Mouse (Mus musculus): ENCODE data around the gene Gm45140. TPM values are rescaled to one million over a fixed set of nuclear protein-coding genes. Genes with fewer than 3 reads are reported as not detected.

The Gm45140 gene
- polyA plus RNA-seq, 1 experiment from 2014 or later = 4.4 TPM

DNA sequence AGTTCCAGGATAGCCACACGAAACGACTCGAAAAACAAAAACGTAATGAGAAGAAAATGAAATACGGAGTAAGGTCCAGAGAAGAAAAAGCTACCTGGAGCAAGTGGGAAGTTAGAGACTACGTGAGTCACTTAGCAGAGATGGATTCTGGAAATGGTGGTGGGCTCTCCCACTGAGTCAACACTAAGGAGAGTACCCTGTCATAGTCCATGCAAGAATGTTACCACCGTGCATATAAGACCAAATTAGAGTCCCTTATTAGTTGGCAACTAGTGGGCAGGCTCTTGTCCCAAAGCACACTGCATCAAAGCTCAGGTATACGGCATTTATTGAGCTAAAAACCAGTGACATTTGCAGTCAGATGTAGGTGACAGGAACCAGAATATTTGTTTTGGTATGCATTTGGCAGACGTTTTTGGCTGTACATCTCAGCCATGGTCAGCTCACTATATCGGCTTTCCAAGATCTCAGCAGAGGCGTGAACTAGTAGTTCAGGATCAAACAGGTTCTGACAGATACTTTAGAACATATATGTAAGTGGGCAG, 4.3 kb upstream of the Gm45140 start:
- Histone ChIP-seq H3K27ac (replicated peaks) (no peak overlapping the region), H3K27me3 (ENCODE audit: low read depth, poor library complexity, severe bottlenecking) (no peaks in the 10 kb centered on the region), H3K4me3 (peak overlapping the region; percentile 78; the same call in 1 of the 2 replicates), H3K36me3 (peaks cover 57% of the 10 kb centered on the region), H3K4me1 (peaks cover 23% of the 10 kb centered on the region), H3K9me3 (replicated peaks) (no peaks in the 10 kb centered on the region)
- WGBS = 67% methylated on average over 11 of the region's 11 CpGs
- no peak for DNase-seq (ENCODE audit: low spot score)

DNA sequence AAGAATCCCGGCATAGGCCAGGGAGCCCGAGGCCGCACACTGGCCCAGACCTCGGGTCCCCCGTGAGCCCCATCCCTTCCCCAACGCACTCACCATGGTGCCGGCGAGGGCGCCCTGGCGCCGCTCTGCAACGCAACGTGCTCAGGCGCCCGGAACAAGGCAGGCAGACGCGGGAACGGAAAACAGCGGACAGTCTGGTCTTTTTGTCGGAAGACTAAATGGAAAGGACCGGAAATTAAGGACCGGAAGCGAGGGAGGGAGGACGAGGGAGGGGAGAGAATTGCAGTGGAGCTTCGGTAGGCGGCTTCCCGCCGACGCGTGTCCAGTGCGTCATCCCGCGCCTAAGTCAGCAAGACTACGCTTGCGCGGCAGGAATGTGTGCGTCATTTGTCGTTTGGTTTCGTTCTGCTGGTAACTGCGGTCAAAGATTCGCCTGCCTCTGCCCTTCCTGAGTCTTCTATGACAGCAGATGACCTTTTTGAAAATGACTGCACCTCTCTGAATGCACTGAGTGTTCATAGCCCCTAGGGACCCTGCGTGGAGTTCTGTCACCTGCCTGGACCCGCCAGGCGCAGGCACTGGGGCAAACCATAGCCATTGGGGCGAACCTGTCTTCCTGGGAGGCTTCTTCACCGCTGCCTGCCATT, 3.1 kb upstream of the Gm45140 start, which contains the start of gene Isy1:
Gene Isy1, minus strand, starts transcription at position 248 of the 647 bp plus-strand sequence.
- Histone ChIP-seq H3K4me1 (peaks cover 23% of the 10 kb centered on the region), H3K36me3 (peaks cover 57% of the 10 kb centered on the region), H3K4me3 (peak within 1 kb of the TSS; percentile 78), H3K27ac (replicated peaks) (peak within 1 kb of the TSS; percentile 93), H3K9me3 (replicated peaks) (no peaks in the 10 kb centered on the region), H3K27me3 (ENCODE audit: low read depth, poor library complexity, severe bottlenecking) (no peaks in the 10 kb centered on the region)
- 2% methylated on average over 46 of the region's 46 CpGs for WGBS
- peak; percentile 95 for DNase-seq (ENCODE audit: low spot score)

DNA sequence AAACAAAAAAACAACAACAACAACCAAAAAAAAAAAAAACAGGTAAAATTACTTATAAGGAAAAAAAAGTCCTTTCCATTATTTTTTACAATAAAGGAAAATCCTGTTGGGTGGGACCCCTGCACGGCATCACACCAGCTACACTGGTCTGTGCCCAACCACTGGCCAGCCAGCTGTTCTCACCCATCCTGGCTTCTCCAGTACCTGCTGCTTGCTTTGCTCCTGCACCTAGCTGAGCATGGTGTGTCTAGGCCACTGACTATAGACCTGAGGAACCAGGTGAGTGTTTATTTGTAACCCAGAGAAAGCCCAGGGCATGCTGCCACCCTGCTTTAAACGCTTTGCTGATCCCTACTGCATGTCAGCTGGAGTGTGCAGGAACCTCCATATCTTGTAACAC, 15.2 kb downstream of the Gm45140 start:
- Histone ChIP-seq H3K4me1 (no peaks in the 10 kb centered on the region), H3K9me3 (replicated peaks) (no peaks in the 10 kb centered on the region), H3K4me3 (no peak overlapping the region), H3K27me3 (ENCODE audit: low read depth, poor library complexity, severe bottlenecking) (no peaks in the 10 kb centered on the region), H3K36me3 (peaks cover 99% of the 10 kb centered on the region), H3K27ac (replicated peaks) (no peak overlapping the region)
- WGBS = 98% methylated on average over 2 of the region's 2 CpGs
- DNase-seq (ENCODE audit: low spot score) = no peak

DNA sequence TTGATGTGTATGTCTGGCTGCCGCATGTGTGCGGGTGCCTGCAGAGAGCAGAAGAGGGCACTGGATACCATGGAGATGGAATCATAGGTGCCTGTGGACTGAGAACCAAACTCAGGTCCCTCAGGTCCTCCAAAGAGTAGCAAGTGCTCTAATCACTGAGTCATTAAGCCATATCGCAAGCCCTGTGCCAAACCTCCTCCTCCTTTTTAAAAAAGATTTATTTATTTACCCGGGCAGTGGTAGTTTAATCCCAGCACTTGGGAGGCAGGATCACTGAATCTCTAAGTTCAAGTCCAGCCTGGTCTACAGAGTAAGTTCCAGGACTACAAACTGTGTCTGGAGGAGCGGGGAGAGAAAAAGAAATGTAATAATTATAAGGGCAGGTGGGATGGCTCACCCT, 21.1 kb downstream of the Gm45140 start:
- peaks cover 63% of the 10 kb centered on the region for H3K36me3 ChIP-seq
- DNase-seq (ENCODE audit: low spot score) = no peak
- H3K9me3 ChIP-seq (replicated peaks) = no peaks in the 10 kb centered on the region

DNA sequence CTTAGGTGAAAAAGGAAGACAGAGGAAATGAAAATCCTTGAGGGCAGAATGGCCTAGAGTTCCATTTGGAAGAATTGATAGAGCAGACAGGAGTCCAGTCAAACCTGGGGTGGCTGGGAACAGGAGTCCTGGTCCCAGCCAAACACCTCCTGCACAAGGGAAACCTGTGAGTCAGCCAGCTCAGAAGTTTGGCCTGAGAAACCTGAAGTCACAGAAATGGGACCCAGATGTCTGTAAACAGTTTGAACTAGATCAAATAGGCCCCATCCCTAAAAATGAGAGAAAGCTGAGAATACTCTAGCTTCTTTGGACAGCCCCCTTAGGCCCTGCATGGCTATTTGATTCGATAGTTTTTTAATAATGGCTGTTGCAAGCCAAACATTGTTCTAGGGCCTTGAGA, 22.9 kb downstream of the Gm45140 start:
- H3K4me1 ChIP-seq = peaks cover 31% of the 10 kb centered on the region
- DNase-seq (ENCODE audit: low spot score) = no peak
- peak overlapping the region; percentile 85; the same call in 1 of the 2 replicates for H3K27ac ChIP-seq (replicated peaks)
- no peaks in the 10 kb centered on the region for H3K9me3 ChIP-seq (replicated peaks)
- H3K36me3 ChIP-seq = peaks cover 45% of the 10 kb centered on the region
- H3K4me3 ChIP-seq = peak overlapping the region; percentile 78; the same call in 1 of the 2 replicates
- H3K27me3 ChIP-seq (ENCODE audit: low read depth, poor library complexity, severe bottlenecking) = peaks cover 28% of the 10 kb centered on the region
- WGBS = 83% methylated on average over 1 of the region's 1 CpGs

More for the DNA sequence above, 21.1 kb downstream of the Gm45140 start:
- H3K27ac ChIP-seq (replicated peaks) = no peak overlapping the region
- no peak overlapping the region for H3K4me3 ChIP-seq
- 91% methylated on average over 5 of the region's 5 CpGs for WGBS
- H3K27me3 ChIP-seq (ENCODE audit: low read depth, poor library complexity, severe bottlenecking) = peaks cover 25% of the 10 kb centered on the region
- H3K4me1 ChIP-seq = peaks cover 30% of the 10 kb centered on the region

DNA sequence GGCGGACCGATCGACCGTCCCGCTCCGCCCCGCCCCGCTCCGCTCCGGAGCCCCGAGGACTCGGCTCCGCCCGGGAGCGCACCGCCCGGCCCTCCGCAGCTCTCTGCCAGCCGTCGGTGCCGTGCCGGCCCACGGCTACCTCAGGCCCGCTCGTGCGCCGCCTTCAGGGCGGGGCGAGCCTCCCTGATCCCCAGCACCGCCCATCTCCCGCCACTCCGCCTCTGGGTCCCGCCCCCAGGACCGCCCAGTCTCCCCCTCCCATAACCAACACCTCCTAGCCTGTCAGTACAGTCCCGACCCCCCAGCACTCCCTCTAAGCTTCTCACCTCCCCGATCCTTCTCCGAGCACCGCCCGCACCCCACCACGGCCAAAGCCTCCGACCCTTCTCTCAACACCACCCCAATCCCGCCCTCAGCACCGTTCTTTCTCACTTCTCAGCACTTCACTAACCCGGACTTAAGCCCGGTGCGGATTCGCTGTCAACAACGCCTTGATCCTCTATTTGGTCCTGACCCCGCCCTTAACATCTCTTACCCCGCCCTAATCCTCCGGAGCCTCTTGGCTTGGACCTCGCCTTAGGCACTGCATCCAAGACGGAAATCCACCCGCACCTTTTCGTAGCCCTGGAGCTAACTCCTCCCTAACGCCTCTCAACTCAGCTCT, 23.8 kb downstream of the Gm45140 start, which contains the start of gene Rab43:
Gene Rab43, minus strand, starts transcription at position 490 of the 664 bp plus-strand sequence.
- peaks cover 31% of the 10 kb centered on the region for H3K4me1 ChIP-seq
- WGBS = under 1% methylated on average over 56 of the region's 56 CpGs
- DNase-seq (ENCODE audit: low spot score) = peak; percentile 91
- peaks cover 36% of the 10 kb centered on the region for H3K36me3 ChIP-seq
- H3K9me3 ChIP-seq (replicated peaks) = no peaks in the 10 kb centered on the region
- H3K27me3 ChIP-seq (ENCODE audit: low read depth, poor library complexity, severe bottlenecking) = peaks cover 28% of the 10 kb centered on the region
- peak within 1 kb of the TSS; percentile 85 for H3K27ac ChIP-seq (replicated peaks)
- peak within 1 kb of the TSS; percentile 78 for H3K4me3 ChIP-seq

DNA sequence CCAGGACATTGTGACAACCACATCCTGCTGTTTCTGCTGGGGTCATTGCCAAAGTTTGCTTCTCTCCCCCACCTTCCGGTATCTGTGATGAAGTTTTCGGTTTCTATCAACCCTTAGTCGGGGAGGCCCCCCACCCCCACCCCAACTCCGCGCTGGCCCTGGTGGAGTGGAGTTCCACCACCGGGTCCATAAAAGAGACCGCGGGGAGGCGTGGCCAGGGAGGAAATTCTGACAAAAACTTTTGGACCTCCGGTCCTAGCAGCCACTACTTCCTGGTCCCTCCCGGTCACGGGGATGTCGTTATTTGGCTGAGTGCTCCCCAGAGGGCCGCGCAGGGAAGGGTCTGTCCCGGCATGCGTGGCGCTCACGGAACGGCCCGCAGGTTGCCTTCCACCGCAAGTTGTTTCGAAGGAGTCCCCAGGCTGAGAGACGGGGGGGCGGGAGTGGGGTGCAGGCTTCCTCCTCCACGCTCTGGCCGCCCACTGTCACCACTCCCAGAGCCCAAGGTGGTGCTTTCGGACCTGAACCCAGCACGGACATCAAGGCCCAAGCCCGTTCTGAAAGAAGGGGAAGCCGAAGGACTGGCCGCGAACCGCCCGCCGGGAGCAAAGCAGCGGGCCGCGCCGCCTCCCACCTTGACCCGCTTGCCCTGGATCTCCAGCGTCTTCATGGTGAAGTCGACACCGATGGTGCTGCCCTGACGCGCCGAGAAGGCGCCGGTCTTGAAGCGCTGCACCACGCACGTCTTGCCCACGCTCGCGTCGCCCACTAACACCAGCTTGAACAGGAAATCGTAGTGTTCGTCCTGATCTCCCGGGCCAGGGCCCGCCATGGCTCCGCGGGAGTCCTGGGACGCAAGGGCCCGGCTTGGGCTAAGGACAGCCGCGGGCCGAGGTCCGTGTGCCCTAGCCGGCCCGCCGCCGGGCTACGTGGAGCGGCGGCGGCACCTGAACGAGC, 24.6 kb downstream of the Gm45140 start:
- H3K9me3 ChIP-seq (replicated peaks) = no peaks in the 10 kb centered on the region
- under 1% methylated on average over 77 of the region's 77 CpGs for WGBS
- H3K36me3 ChIP-seq = peaks cover 28% of the 10 kb centered on the region
- DNase-seq (ENCODE audit: low spot score) = no peak
- peaks cover 31% of the 10 kb centered on the region for H3K4me1 ChIP-seq
- peaks cover 28% of the 10 kb centered on the region for H3K27me3 ChIP-seq (ENCODE audit: low read depth, poor library complexity, severe bottlenecking)
- H3K4me3 ChIP-seq = peak overlapping the region; percentile 78
- peak overlapping the region; percentile 85 for H3K27ac ChIP-seq (replicated peaks)

DNA sequence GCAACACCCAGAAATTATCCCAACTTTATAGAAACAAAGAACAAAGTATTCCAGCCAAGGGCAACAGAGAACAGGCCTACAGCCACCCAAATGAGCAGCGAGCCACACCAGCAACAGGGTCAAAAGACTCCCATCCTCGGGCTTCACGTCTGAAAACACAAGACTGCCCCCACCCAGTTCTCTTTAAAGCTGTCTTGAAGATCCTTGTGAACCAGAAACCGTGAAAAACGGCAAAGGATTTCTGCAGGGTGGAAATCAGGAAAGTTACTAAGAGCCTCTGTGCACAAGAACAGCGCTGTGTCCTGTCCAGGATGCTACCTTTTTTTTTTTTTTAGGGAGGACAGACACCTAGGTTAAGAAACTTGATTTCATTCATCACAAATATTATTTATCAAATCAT, 25.3 kb downstream of the Gm45140 start:
- Histone ChIP-seq H3K9me3 (replicated peaks) (no peaks in the 10 kb centered on the region), H3K27me3 (ENCODE audit: low read depth, poor library complexity, severe bottlenecking) (peaks cover 28% of the 10 kb centered on the region), H3K4me1 (peaks cover 31% of the 10 kb centered on the region), H3K36me3 (peaks cover 21% of the 10 kb centered on the region), H3K27ac (replicated peaks) (no peak overlapping the region), H3K4me3 (peak overlapping the region; percentile 78)
- DNase-seq (ENCODE audit: low spot score) = no peak
- WGBS = 38% methylated on average over 6 of the region's 6 CpGs

DNA sequence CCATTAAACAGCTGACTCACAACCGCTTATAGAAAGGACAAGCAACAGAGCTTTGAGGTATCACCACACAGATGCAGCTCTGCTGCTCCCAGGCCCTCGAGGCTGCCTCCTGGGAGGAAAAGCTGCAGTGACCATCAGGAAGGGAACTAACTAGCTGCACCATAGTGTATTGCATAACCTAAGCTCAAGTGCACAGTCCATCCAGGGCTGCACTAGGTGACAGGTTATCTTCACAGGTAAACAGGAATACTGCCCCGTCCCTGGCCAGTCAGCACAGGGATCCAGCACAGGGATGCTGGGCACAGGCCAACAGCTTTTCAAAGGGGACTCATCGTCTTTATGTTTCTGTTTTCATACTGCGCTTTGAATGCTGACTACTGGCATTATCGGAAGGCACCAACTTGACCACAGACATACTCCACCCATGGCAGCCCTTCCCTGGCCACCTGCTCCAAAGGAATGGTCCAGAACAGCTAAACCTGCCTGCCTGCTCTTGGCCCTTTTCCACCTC, 25.9 kb downstream of the Gm45140 start:
- Histone ChIP-seq H3K27ac (replicated peaks) (no peak overlapping the region), H3K4me3 (no peak overlapping the region), H3K27me3 (ENCODE audit: low read depth, poor library complexity, severe bottlenecking) (peaks cover 28% of the 10 kb centered on the region), H3K4me1 (peaks cover 31% of the 10 kb centered on the region), H3K9me3 (replicated peaks) (no peaks in the 10 kb centered on the region), H3K36me3 (peaks cover 15% of the 10 kb centered on the region)
- no peak for DNase-seq (ENCODE audit: low spot score)
- 89% methylated on average over 6 of the region's 6 CpGs for WGBS

DNA sequence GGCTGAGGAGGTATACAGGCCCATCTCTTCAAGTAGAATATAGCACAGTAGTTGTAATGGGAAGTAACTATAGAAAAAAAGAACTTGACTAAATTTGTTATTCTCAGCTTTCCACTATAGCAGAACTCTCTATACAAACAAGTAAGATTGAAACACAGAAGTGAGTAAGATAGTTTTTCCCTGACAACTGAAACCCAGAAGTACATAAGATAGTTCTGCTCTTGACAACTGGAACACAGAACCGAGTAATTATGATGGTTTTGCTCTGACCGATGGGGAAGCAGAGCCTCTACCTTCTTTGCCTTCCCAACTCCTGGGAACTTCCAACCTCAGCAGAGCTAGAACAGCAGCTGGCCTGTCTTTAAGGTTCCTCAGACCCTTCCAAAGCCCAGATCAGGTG, 26.5 kb downstream of the Gm45140 start:
- DNase-seq (ENCODE audit: low spot score) = no peak
- Histone ChIP-seq H3K9me3 (replicated peaks) (no peaks in the 10 kb centered on the region), H3K27ac (replicated peaks) (no peak overlapping the region), H3K36me3 (peaks cover 11% of the 10 kb centered on the region), H3K4me1 (peaks cover 31% of the 10 kb centered on the region), H3K4me3 (no peak overlapping the region), H3K27me3 (ENCODE audit: low read depth, poor library complexity, severe bottlenecking) (peaks cover 28% of the 10 kb centered on the region)
- WGBS = 98% methylated on average over 2 of the region's 2 CpGs

DNA sequence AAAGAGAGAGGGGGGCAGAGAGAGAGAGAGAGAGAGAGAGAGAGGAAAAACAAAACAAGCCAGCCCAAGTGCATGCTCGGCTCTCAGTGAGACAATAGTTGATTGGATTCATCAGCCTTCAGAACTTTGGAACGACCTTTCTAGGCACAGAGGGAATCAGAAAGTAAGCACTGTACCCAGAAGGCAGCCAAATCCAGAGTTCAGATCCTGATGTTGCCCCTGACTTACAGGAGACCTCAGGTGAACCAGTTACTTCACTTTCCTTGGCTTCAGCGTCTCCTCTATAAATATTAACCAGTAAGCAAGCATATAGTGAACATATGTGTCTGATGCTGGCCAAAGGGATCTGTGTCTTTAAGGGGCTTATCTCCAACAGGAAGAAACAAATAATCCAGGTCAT, 27.1 kb downstream of the Gm45140 start:
- Histone ChIP-seq H3K9me3 (replicated peaks) (no peaks in the 10 kb centered on the region), H3K4me1 (peaks cover 31% of the 10 kb centered on the region), H3K4me3 (no peak overlapping the region), H3K36me3 (peaks cover 6% of the 10 kb centered on the region), H3K27ac (replicated peaks) (no peak overlapping the region), H3K27me3 (ENCODE audit: low read depth, poor library complexity, severe bottlenecking) (peaks cover 24% of the 10 kb centered on the region)
- 75% methylated on average over 3 of the region's 3 CpGs for WGBS
- no peak for DNase-seq (ENCODE audit: low spot score)

Measured in midbrain, embryonic 10.5 days (tissue).